Mouse (Mus musculus) cerebellum, postnatal 25 days (tissue): ENCODE results near the gene Gss.
"Not testable (repeated sequence)": the region's sequence is repeated elsewhere in the genome, so short reads cannot be mapped to it uniquely, and the experiment has no call there.

ENCODE experiments used
- DNase-seq, 2 experiments: peaks; one replicate each; pipeline ENCODE4 v3.0.0; 2021; ENCODE audit warnings: mixed read lengths in 2 of 2

The Gss gene

DNA sequence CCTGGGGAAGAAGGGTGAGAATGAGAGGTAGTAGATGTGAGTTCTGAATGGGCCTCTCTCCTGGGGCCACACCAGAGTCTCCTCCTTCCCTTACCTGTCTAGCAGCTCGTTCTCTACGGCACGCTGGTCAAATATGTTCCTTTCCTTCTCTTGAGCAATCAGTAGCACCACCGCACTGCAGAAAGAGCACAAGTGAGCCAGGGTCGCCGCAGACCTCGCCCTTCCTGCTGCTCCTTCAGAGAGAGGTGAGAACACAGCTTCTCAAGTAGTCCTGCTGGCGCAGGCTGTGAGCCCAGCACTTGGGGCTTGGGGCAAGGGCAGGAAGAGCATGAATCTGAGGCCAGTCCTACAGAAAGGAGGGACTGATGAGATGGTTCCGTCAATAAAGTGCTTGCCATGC lies 19.6 kb downstream of the Gss start:
- DNase-seq: no peak

DNA sequence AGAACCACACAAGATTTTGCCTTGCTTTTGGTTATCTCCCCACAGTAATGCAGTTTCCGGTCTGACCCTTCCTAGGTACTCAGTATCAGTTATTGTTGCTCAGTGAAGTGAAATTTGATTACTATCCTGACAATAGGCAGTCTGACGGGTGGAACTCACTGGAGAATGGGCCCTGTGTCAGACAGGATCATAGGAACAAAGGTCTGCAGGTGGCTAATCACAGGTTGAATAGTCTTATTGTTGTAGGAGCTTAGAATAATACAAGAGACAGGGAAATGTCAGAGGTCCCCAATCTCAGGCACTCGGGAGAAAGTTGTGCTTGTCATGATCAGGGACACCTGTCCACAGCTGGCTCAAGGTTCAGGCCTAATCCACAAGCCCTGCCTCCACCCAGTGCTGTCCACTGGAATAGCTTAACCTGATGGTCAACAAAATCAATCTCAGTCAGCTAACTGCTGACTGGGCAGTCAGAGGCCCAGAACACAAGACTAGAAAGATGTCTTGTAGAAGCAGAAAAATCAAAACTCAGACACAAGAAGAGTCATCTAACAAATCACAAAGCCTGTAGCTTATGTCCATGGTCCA lies 23.3 kb downstream of the Gss start:
- DNase-seq: no peak

DNA sequence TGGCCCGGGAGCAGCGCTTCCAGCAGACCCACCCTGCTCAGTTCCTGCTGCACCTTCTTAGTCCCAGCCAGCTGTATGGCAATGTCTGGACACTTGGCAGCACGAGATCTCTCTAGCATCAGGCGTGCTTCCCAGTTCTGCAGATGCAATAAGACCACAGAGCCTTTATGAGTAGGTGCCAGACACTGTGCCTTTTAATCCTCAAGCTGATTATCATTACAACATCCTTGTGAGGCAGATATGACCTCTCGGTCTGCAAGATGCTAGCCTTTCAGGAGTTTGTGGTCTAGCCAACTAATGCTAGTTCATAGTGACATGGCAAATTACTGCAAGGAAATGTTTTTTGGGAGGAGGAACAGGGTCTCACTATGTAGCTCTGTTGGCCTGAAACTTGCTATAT lies 24.9 kb downstream of the Gss start:
- DNase-seq: no peak

- DNase-seq: no peak
Measured at GRCm38 (mm10) chr2:155562934-155563333, 29.7 kb downstream of the Gss start.

- DNase-seq: no peak
Measured at GRCm38 (mm10) chr2:155562209-155562608, 30.4 kb downstream of the Gss start.

DNA sequence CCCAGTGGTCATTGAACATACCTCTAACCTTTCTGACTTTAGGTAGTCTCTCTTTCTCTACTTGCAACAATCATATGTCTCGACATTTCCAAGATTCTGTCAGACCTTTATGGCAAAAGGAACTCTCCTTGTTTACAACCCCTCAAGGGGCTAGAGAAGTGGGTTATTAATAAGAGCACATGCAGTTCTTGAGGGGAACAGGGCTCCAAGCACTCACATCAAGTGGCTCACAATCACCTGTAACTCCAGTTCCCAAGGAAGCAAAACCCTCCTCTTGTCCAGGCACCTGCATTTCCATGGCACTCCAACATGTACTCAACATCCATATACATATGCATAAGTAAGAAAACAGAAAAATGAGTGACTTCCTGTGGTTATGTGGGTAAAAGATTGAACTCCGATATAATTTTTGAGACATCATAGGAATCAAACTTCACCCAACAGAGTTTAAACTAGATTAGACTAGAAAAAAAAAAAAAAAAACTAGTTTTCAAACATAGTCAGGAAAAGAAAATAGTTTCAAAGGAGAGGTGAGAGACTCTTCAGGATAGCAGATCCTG lies 38.1 kb downstream of the Gss start:
- DNase-seq: no peak

GRCm38 (mm10) chr2:155552949-155553354 lies 39.7 kb downstream of the Gss start:
- no peak for DNase-seq

- no peak for DNase-seq
Measured at GRCm38 (mm10) chr2:155552336-155552735, 40.3 kb downstream of the Gss start.

DNA sequence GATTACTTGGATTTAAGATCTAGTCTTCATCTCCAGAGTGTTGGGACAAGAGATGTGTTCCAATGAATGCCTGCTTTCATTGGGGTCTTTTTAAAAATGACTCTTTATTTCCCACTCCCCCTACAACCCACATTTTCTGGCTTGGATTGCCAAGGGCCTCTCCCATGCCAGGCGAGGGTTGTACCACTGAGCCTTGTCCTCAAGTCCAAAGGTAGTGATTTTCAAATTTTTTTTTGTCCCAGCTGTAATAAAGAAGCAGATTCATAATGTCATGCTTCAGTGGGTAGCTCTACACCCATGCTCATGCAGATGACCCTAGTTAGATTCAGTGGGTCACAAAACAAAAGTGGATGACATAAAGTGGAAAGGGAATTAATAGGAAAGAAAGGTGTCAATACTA lies 45.7 kb downstream of the Gss start:
- no peak for DNase-seq

DNA sequence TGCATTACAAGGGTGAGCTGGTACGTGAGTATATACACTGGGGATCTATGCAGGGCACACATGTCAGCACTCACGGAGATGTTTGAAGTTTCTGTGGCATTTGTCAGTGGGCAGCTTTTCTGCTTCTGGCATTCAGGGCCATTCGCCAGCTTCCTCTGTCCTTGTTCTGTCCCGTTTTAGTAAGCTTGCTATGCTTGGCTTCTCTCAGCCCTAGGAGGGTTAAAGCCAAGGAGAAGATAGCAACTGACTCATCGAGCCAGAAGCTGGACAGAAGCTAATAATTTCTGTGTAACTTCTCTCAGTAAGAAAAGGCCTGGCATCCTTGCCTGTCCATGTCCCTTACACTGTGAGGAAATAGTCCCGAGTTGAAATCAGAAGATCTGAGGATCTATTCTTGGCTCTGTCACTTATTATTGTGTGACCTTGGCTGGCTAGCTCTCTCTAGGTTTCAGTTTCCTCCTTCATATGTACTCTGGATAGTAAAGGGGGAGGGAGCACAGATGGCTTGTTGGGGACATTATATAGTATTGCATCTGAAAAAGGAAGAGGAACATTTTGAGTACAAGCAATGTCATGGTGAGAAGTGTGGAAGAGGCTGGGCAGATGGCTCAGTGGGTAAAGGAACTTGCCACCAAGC lies 51.7 kb downstream of the Gss start:
- DNase-seq: peak; percentile 57 to 67

DNA sequence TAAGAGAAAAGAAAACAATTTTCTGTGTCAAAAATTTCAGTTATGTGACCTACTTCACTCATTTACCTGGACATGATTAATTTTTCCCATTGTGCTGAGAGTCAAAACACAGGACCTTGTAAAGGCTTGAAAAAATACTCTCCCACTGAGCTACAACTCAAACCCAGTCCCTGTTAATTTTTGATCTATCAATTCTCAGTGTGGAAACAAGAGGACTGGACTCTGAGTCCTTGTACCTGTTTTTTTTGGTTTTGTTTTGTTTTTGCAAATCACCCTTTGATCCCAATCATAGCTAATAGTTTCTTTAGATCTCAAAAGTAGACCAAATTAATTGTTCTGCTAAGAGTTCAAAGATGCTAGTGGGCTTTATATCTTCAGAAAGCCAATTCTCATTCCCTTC lies 52.9 kb downstream of the Gss start:
- DNase-seq: no peak

DNA sequence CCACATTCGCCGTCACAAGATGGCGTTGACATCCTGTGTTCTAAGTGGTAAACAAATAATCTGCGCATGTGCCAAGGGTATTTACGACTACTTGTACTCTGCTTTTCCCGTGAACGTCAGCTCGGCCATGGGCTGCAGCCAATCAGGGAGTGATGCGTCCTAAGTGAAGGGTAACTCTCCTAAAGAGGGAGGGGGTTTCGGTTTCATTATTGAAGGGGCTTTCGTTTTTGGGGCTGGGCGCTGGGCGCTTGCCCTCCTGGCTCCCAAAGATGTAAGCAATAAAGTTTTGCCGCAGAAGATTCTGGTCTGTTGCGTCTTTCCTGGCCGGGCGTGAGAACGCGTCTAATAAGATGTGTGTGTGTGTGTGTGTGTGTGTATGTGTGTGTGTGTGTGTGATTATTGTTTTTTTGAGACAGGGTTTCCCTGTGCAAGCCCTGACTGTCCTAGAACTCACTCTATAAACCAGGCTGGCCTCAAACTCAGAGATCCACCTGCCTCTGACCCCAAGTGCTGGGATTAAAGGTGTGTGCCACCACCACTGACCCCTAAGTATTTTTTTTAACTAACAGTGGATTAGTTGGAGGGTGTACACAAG lies 54.0 kb downstream of the Gss start:
- not testable (repeated sequence) for DNase-seq

- no peak for DNase-seq
Measured at GRCm38 (mm10) chr2:155537761-155538462, 54.7 kb downstream of the Gss start.

GRCm38 (mm10) chr2:155536292-155536691 lies 56.3 kb downstream of the Gss start:
- no peak for DNase-seq

GRCm38 (mm10) chr2:155527367-155527766 lies 65.2 kb downstream of the Gss start:
- DNase-seq: no peak

- DNase-seq: no peak
Measured at GRCm38 (mm10) chr2:155524378-155524777, 68.2 kb downstream of the Gss start.

DNA sequence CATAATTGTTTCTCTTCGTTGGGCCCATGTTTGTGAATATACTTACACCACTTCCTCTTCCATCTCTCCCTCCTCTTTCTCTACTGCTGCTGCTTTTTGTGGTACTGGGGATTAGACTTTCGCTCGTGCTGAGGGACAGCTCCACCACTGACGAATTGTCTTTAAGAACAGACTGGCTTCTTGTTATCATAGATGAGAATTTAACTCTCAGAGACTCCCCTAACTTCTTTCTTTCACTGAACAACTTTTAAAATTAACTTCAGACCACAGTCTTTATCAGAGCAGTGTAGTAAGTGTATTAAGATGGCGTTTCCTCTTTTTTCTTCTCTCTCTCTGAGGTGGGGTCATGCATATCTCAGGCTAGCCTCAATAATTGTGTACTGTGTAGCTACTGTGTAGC lies 68.9 kb downstream of the Gss start:
- no peak for DNase-seq

DNA sequence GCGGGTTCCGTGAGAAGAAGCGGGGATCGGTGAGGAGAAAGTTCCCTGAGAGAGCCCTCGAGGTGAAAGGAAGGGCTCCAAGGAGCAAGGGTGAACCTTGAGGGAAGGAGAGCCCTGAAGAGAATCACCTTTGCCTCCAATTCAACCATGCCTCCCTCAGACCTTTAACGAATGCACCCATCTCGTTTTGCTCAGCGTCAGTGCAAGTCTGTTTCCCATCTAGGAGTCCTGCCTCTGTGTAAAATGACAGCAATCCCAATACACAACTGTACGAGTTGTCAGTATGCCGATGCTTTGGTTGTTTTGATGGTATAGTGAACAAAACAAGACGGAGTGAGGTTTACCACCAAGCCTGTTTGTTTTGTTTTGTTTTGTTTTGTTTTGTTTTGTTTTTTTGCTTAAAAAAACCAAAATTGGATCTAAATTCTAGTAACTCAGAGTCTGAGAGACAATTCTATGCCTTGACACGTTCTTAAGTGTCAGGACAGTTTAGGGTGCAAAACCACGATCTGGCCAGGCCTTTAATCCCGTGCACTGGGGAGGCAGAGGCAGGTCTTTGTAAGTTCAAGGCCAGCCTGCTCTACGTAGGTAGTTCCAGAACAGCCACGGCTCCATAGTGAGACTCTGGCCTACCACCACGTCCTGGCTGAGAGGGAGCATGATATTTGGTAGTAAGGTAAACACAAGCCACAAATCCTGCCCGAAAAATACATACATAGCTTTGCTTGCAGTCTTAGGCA lies 73.9 kb downstream of the Gss start:
- peak in 1 of 2 experiments; percentile 8 for DNase-seq

GRCm38 (mm10) chr2:155517455-155518423 lies 74.9 kb downstream of the Gss start, which contains the start of the genes Acss2 and Ggt7:
TSS of gene Acss2 (plus strand) at chr2:155517948.
TSS of gene Ggt7 (minus strand) at chr2:155518237.
- DNase-seq: peak; percentile 99

GRCm38 (mm10) chr2:155515941-155516340 lies 76.7 kb downstream of the Gss start:
- peak; percentile 80 to 87 for DNase-seq

DNA sequence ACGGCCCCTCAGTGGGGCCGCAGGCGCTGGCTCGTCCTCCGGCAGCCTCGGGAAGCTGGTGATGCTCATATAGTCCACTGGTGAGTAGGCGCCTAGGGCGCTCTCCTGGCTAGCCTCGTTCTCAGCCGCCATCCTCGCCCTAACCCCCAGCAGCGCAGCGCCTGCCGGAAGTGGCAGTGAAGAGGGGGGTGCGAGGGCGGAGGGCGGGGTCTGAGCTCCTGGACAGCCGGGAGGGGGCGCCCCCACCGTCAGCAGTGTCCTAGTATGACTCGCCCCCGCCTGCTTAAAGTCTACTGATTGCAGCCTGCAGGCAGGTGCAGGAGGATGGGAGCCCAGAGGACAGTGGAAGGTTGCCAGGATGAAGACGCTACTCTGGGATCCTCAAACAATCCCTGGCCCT lies 77.9 kb downstream of the Gss start:
- DNase-seq: peak; percentile 93 to 96
